Mouse (Mus musculus) hindbrain, embryonic 13.5 days (tissue): ENCODE data around the gene Ccl28. TPM values are rescaled to one million over a fixed set of nuclear protein-coding genes. Genes with fewer than 3 reads are reported as not detected.
A peak's percentile ranks its signal among the peaks of the same experiment; 100 is the strongest.
"Not testable (repeated sequence)": the region's sequence is repeated elsewhere in the genome, so short reads cannot be mapped to it uniquely, and the experiment has no call there.

Experiments used
- ATAC-seq: fragments of 200-750 bp; cut with Nextera tagmentation; 2 replicates; pipeline ENCODE4 v1.8.0; 2017; ENCODE audit warnings: moderate TSS enrichment; ENCODE audit not compliant: low FRiP score
- H3K27ac ChIP-seq: fragments of 300-500 bp; sonication (generic); 2 replicates; pipeline ENCODE4 v1.5.1; 2015; ENCODE audit warnings: inconsistent platforms, mild to moderate bottlenecking, moderate library complexity
- H3K27me3 ChIP-seq: fragments of 300-500 bp; sonication (generic); 2 replicates; pipeline ENCODE4 v1.6.1; 2015; ENCODE audit warnings: mild to moderate bottlenecking, inconsistent platforms
- H3K36me3 ChIP-seq: fragments of 300-500 bp; sonication (generic); 2 replicates; pipeline ENCODE4 v1.6.1; 2015; ENCODE audit warnings: mild to moderate bottlenecking, inconsistent platforms
- H3K4me1 ChIP-seq: fragments of 300-500 bp; sonication (generic); replicated peaks from 2 replicates; pipeline ENCODE4 v1.6.1; 2015; ENCODE audit warnings: inconsistent platforms
- H3K4me2 ChIP-seq: fragments of 300-500 bp; sonication (generic); 2 replicates; pipeline ENCODE4 v1.6.1; 2015; ENCODE audit warnings: inconsistent platforms, mild to moderate bottlenecking, moderate library complexity
- H3K4me3 ChIP-seq: fragments of 300-500 bp; sonication (generic); 2 replicates; pipeline ENCODE4 v1.5.1; 2015; ENCODE audit warnings: mild to moderate bottlenecking, inconsistent platforms
- H3K9ac ChIP-seq: fragments of 300-500 bp; sonication (generic); 2 replicates; pipeline ENCODE4 v1.6.1; 2015; ENCODE audit warnings: mild to moderate bottlenecking, inconsistent platforms
- H3K9me3 ChIP-seq: fragments of 300-500 bp; sonication (generic); 2 replicates; pipeline ENCODE4 v1.6.1; 2016; ENCODE audit warnings: inconsistent platforms
- WGBS: fragments of 180-500 bp; shearing (Covaris S2); methylation state at CpG from one replicate; pipeline ENCODE4 v1.1.7; 2015; 5-methylcytosine and 5-hydroxymethylcytosine counted together
- polyA plus RNA-seq: library from polyadenylated mRNA; unstranded; fragments of >200 nt; fragmentation: Nextera tagmentation; extraction: Ambion mirVana; gene quantifications from 2 replicates; pipeline ENCODE4 v1.2.1, GENCODE M21; 2015

Ccl28 gene
- polyA plus RNA-seq, 1 experiment from 2014 or later = 0.49 TPM

DNA sequence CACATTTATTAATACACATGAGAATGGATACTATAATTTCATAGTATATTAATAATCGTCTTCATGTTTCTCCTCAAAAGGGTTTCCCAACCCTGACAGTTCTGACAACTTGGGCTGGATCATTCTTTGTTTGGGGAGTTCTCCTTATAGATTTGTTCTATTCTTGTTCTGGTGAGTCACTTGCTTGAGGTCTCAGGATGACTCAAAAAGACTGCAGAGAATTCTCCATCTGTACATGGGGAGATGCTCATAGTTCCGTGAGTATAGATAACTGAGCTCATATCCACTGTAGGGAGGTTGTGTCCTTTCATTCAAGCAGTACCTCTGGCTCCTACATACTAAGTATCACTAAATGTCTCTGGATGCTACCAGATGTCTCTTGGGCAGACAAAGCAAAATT lies 31.1 kb downstream of the Ccl28 start:
- Histone ChIP-seq H3K9ac (no peak overlapping the region), H3K27ac (no peak overlapping the region), H3K36me3 (no peaks in the 10 kb centered on the region), H3K9me3 (no peaks in the 10 kb centered on the region), H3K27me3 (no peaks in the 10 kb centered on the region), H3K4me1 (no peaks in the 10 kb centered on the region), H3K4me2 (no peak overlapping the region), H3K4me3 (no peak overlapping the region)
- ATAC-seq = no peak
- WGBS = 91% methylated on average over 2 of the region's 2 CpGs

DNA sequence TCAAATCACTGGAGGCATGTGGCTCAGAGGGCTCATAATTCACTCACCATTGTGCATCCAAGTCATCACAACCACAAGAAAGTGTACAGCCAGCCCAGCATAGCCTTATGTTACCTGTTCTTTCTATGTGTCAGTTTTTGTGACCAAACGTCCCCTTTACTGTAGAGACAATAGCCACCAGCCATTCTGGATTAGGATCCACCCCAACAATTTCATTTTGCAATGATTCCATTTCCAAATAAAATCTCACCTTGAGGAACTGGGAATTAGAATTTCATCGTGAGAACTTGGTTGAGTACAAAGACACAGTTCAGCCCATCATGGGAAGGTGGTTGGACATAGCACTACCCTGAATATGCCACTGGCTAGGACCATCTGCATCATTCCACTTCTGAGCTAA lies 32.6 kb downstream of the Ccl28 start:
- no peaks in the 10 kb centered on the region for H3K36me3 ChIP-seq
- no peak for ATAC-seq
- no peaks in the 10 kb centered on the region for H3K27me3 ChIP-seq
- H3K9ac ChIP-seq = no peak overlapping the region
- no peak overlapping the region for H3K27ac ChIP-seq
- WGBS = 84% methylated on average over 2 of the region's 2 CpGs
- H3K4me3 ChIP-seq = no peak overlapping the region
- no peaks in the 10 kb centered on the region for H3K9me3 ChIP-seq
- H3K4me1 ChIP-seq = no peaks in the 10 kb centered on the region
- H3K4me2 ChIP-seq = no peak overlapping the region

DNA sequence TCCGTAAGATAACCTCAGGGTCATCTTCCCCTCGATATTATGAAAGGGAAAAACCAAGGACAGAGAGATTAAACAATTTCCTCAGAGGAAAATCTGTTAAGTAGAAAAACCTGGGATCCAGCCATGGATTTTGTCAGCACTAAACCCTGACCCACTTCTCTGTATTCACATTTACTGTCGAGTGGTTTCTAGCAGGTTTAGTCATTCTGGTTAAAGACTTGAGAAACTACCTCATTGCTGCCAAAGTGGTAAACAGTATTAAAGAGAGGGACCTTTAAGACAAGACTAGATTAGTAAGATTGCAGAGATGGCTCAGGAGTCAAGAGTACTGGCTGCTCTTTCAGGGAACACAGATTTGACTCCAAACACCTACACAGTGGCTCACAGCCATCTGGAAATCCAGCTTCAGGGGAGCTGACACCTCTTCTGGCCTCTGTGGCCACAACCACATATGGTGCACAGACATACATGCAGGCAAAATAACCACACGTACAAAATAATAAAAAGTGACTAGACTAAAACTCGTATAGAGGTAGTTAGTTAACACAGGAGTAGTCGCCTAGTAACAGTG lies 33.3 kb downstream of the Ccl28 start:
- H3K27ac ChIP-seq = no peak overlapping the region
- H3K4me1 ChIP-seq = no peaks in the 10 kb centered on the region
- no peak overlapping the region for H3K9ac ChIP-seq
- ATAC-seq = no peak
- no peak overlapping the region for H3K4me3 ChIP-seq
- 84% methylated on average over 6 of the region's 6 CpGs for WGBS
- no peaks in the 10 kb centered on the region for H3K27me3 ChIP-seq
- no peaks in the 10 kb centered on the region for H3K36me3 ChIP-seq
- H3K4me2 ChIP-seq = no peak overlapping the region
- no peaks in the 10 kb centered on the region for H3K9me3 ChIP-seq

DNA sequence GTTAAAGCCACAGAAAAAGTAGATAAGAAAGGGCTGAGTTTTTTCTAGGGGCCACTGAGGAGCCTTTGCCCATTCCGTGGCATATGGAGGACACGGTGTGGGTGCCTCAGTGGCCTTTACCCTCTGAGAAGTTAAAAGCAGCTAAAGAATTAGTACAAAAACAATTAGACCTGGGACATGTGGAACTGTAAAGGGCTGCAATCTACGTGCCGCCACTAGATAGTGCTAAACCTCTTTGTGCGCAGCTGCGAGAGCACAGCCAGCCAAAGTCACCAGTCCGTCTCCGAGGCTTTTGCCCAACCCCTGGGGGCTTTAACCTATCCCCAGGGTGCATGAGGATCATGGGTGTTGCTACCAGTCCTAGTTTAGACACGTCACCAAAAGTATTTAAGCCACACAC lies 37.8 kb downstream of the Ccl28 start:
- not testable (repeated sequence) for H3K9ac ChIP-seq, ATAC-seq, H3K4me3 ChIP-seq, H3K27ac ChIP-seq, H3K4me1 ChIP-seq, H3K9me3 ChIP-seq, H3K27me3 ChIP-seq, H3K4me2 ChIP-seq, H3K36me3 ChIP-seq
- WGBS = 76% methylated on average over 6 of the region's 9 CpGs

GRCm38 (mm10) chr13:119678794-119679193 lies 55.2 kb downstream of the Ccl28 start:
- Histone ChIP-seq H3K27me3 (no peaks in the 10 kb centered on the region), H3K4me2 (no peak overlapping the region), H3K9me3 (no peaks in the 10 kb centered on the region), H3K27ac (no peak overlapping the region), H3K36me3 (no peaks in the 10 kb centered on the region), H3K4me1 (no peaks in the 10 kb centered on the region), H3K4me3 (no peak overlapping the region), H3K9ac (no peak overlapping the region)
- WGBS = 84% methylated on average over 8 of the region's 8 CpGs
- ATAC-seq = no peak

- ATAC-seq = no peak
- H3K27ac ChIP-seq = no peak overlapping the region
- 53% methylated on average over 2 of the region's 2 CpGs for WGBS
Observed at GRCm38 (mm10) chr13:119679721-119680120, 56.1 kb downstream of the Ccl28 start.

DNA sequence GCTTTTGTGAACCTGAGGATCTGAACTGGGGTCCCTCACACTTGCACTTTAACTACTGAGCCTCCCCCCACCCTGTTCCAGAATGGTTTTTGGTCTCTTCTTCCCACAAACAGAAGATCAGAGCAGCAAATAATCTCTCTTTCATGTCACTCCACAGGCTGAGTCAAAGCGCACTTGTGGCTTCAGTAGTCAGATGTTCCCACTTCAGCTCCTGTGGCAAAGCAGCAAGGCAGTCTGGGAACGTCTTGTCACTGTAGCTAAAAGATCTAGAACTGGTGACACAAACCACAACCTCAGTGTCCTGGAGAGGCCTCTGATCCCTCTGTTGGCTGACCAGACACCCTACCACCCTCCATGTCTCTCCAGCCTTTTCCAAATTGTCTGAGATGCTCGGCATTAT lies 57.5 kb downstream of the Ccl28 start:
- Histone ChIP-seq H3K4me2 (no peak overlapping the region), H3K4me3 (no peak overlapping the region), H3K36me3 (no peaks in the 10 kb centered on the region), H3K9me3 (no peaks in the 10 kb centered on the region), H3K27me3 (no peaks in the 10 kb centered on the region), H3K4me1 (no peaks in the 10 kb centered on the region), H3K9ac (no peak overlapping the region), H3K27ac (no peak overlapping the region)
- ATAC-seq = no peak
- WGBS = 85% methylated on average over 3 of the region's 3 CpGs

More at GRCm38 (mm10) chr13:119679721-119680120, 56.1 kb downstream of the Ccl28 start:
- H3K4me2 ChIP-seq = no peak overlapping the region
- H3K27me3 ChIP-seq = no peaks in the 10 kb centered on the region
- no peaks in the 10 kb centered on the region for H3K36me3 ChIP-seq
- no peak overlapping the region for H3K9ac ChIP-seq
- no peaks in the 10 kb centered on the region for H3K4me1 ChIP-seq
- H3K9me3 ChIP-seq = no peaks in the 10 kb centered on the region
- H3K4me3 ChIP-seq = no peak overlapping the region

DNA sequence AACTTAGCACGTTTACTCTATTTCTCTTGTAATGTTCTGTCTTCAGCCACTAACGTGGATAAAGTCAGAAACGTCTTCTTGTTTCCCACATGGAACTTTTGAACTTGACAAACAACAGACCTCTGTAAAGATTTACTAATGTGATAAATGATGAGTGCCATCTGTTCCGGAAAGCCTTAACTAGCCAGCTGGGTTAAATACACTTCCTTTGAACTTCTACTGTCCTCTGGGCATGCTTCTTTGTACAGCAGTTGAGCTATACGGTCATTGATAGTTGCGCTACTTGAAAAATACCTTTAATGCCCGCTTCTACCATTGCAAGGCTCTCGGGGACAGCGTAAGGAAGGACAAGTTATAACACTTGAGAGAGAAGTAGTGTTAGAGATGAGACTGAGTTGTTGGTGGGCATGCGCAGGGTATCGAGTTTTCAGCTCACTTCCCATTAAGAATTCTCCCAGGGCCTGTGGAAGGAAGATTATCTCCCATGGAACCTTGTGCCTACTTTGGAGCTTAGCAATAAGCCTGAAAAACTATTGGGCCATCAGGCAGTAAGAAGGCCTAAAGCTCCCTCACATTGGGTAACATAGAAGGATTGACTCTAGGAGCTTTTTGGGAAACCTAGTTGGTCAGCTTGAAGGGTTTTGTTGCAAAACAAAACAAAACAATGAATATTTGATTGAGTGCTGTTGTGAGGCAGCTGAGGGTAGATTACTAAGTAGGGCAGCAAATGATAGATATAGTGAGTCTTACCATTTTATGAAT lies 61.0 kb downstream of the Ccl28 start:
- Histone ChIP-seq H3K27ac (no peak overlapping the region), H3K27me3 (no peaks in the 10 kb centered on the region), H3K9ac (no peak overlapping the region), H3K4me3 (no peak overlapping the region), H3K9me3 (no peaks in the 10 kb centered on the region), H3K4me1 (peaks cover 12% of the 10 kb centered on the region), H3K4me2 (no peak overlapping the region), H3K36me3 (no peaks in the 10 kb centered on the region)
- WGBS = 80% methylated on average over 11 of the region's 11 CpGs
- ATAC-seq = no peak

DNA sequence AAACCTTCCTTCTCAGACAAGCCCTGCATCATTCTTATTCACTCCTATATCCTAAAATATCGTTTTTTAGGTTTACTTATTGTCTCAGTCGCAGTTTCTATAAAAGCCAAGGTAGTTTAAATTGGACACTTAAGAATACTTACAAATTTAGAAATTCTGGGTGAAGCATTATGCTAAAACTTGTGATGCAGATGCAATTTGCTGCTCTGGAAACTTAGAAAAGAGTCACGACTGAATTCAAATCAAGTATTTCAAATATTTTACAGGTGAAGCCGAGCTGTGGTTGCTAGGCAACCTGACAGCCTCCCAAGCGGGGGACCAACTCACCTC lies 66.1 kb downstream of the Ccl28 start:
- H3K4me3 ChIP-seq = peak overlapping the region; percentile 96
- H3K9me3 ChIP-seq = no peaks in the 10 kb centered on the region
- ATAC-seq = no peak
- H3K4me2 ChIP-seq = peak overlapping the region; percentile 51
- no peaks in the 10 kb centered on the region; the same call in 1 of the 2 replicates for H3K36me3 ChIP-seq
- WGBS = 8% methylated on average over 5 of the region's 5 CpGs
- H3K27me3 ChIP-seq = no peaks in the 10 kb centered on the region
- peaks cover 44% of the 10 kb centered on the region for H3K4me1 ChIP-seq
- no peak overlapping the region for H3K9ac ChIP-seq
- peak overlapping the region; percentile 87 for H3K27ac ChIP-seq

DNA sequence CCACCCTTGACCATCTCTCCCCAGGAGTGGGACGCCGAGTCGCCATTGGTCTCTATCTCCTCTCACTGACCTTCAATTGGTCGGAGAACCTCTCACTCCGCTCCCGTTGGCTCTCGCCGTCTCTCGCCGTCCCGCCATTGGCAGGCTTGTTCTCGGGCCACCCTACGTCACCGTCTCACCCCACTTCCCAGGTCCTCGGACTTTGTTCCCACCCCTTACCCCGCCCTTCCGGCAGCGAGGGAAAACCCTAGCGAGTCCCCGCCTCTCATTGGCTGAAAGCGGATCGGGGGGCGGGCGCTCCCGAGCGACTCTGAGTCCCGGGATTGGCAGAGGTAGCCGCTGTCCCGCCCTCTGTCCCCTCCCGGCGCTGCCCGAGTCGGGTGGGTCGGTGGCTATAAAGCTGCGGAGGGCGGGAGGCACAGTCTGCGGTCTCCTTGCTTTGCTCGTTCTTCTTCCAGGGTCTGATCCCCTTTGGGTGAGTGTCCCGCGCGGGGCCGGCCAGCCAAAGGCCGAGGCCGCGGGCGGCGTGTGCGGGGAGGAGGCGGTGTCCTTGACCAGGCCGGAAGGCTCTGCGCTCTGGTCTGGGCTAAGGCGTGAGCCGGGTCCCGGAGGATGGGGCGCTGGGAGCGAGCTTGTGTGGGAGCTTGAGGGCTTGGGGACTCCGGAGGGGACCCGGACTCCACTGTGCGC lies 66.6 kb downstream of the Ccl28 start, which contains the start of gene Hmgcs1:
TSS of gene Hmgcs1 (plus strand) at position 341 of the 690 bp plus-strand sequence.
- Histone ChIP-seq H3K36me3 (peaks cover 2% of the 10 kb centered on the region; the same call in 1 of the 2 replicates), H3K4me2 (peak within 1 kb of the TSS; percentile 86), H3K9ac (peak within 1 kb of the TSS; percentile 98), H3K27me3 (no peaks in the 10 kb centered on the region), H3K4me3 (peak within 1 kb of the TSS; percentile 96), H3K27ac (peak within 1 kb of the TSS; percentile 100), H3K4me1 (peaks cover 48% of the 10 kb centered on the region), H3K9me3 (no peaks in the 10 kb centered on the region)
- under 1% methylated on average over 58 of the region's 59 CpGs for WGBS
- ATAC-seq = peak; percentile 99

DNA sequence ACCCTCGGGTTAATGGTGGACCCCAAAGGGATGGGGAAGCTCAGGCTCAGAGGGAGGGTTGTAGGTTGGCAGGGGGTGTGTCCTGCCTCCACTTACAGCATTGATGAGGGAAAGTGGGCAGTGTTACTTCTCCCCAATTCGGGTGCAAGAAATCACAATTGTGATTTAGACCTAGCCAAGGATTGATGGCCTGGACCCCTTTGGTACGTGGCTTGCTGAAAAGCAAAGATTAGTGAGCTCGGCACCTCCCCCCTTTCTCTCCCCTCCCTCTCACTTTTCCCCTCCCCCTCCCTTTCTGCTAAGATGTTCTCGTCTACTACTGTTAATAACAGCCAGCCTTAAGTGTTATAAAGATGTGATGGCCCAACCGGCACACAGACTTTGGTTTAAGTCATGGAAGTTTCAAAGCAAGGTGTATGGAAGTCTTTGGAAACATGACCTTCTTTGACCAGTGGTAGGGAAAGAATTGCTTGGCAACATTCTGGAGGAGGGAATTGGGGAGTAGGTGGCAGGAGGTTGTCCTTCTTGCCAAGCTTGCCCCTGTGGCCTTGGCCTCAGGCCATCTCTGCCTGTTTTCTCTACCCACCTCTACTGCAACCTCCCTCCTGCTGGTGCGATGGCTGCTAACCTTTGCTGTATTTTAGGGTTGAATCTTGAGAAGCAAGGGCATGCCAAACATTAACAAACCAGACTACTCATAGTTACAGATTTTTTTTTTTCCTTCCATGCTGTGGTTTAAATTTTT lies 67.4 kb downstream of the Ccl28 start:
- H3K4me2 ChIP-seq = peak overlapping the region; percentile 86
- 5% methylated on average over 7 of the region's 7 CpGs for WGBS

GRCm38 (mm10) chr13:119691958-119692357 lies 68.3 kb downstream of the Ccl28 start:
- Histone ChIP-seq H3K4me1 (peaks cover 58% of the 10 kb centered on the region), H3K4me3 (peak overlapping the region; percentile 96), H3K4me2 (peak overlapping the region; percentile 86), H3K9ac (peak overlapping the region; percentile 98)
- H3K27ac ChIP-seq, H3K27me3 ChIP-seq, H3K36me3 ChIP-seq, H3K9me3 ChIP-seq, ATAC-seq: not testable (repeated sequence)
- WGBS = 65% methylated on average over 3 of the region's 3 CpGs

More for the DNA sequence above, 67.4 kb downstream of the Ccl28 start:
- peak; percentile 24; the same call in 1 of the 2 replicates for ATAC-seq
- peak overlapping the region; percentile 98 for H3K9ac ChIP-seq
- peak overlapping the region; percentile 100 for H3K27ac ChIP-seq
- peak overlapping the region; percentile 96 for H3K4me3 ChIP-seq
- H3K27me3 ChIP-seq = no peaks in the 10 kb centered on the region
- peaks cover 54% of the 10 kb centered on the region for H3K4me1 ChIP-seq
- peaks cover 2% of the 10 kb centered on the region; the same call in 1 of the 2 replicates for H3K36me3 ChIP-seq
- no peaks in the 10 kb centered on the region for H3K9me3 ChIP-seq
